Mouse (Mus musculus): ENCODE data around the gene Agbl4. TPM values are rescaled to one million over a fixed set of nuclear protein-coding genes. Genes with fewer than 3 reads are reported as not detected.

Gene Agbl4
- polyA plus RNA-seq, 1 experiment from 2014 or later = 0.74 TPM

DNA sequence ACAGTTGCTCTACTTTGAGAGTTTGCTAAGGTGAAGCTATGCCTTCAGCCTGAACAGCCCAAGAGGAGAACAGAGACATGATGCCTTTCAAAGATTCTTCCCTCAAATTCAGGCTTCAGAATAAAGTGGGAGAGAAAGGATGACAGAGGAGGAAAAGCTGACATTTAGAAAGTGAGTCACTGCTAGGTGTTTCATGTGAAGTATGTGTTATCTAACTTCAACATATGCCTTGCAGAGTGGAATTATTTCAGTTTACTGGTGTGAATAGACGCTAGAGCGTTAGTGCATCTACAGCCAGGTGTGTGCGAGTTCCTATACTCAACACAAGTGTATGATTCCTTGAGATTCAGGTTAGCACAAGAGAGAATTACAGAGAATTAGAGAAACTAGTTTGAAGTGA, 244.0 kb downstream of the Agbl4 start:
- H3K9ac ChIP-seq = no peak overlapping the region
- ATAC-seq (ENCODE audit: insufficient number of reproducible peaks, insufficient read depth, low FRiP score, low TSS enrichment, low read depth) = no peak
- WGBS = 89% methylated on average over 3 of the region's 3 CpGs
- H3K36me3 ChIP-seq = no peaks in the 10 kb centered on the region
- H3K4me2 ChIP-seq = no peak overlapping the region
- H3K4me3 ChIP-seq = no peak overlapping the region
- no peaks in the 10 kb centered on the region for H3K4me1 ChIP-seq
- H3K27ac ChIP-seq = no peak overlapping the region
- H3K9me3 ChIP-seq = no peaks in the 10 kb centered on the region
- no peaks in the 10 kb centered on the region for H3K27me3 ChIP-seq

DNA sequence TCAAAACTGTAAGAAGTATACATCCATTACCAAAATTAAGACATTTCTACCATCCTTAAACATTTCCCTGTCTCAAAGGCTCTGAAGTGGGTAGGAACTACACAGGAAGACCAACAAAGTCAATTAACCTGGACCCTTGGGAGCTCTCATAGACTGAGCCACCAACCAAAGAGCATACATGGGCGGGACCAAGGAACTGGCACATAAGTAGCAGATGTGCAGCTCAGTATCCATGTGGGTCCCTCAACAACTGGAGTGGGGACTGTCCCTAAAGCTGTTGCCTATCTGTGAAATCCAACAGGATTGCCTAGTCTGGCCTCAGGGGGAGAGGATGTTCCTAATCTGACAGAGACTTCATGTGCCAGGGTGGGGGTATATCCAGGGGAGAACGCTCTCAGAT, 265.5 kb downstream of the Agbl4 start:
- Histone ChIP-seq H3K9ac (no peak overlapping the region), H3K4me3 (no peak overlapping the region), H3K27ac (no peak overlapping the region), H3K4me1 (no peaks in the 10 kb centered on the region), H3K36me3 (no peaks in the 10 kb centered on the region), H3K4me2 (no peak overlapping the region), H3K9me3 (no peaks in the 10 kb centered on the region), H3K27me3 (no peaks in the 10 kb centered on the region)
- no peak for ATAC-seq (ENCODE audit: insufficient number of reproducible peaks, insufficient read depth, low FRiP score, low TSS enrichment, low read depth)
- 65% methylated on average over 2 of the region's 2 CpGs for WGBS

DNA sequence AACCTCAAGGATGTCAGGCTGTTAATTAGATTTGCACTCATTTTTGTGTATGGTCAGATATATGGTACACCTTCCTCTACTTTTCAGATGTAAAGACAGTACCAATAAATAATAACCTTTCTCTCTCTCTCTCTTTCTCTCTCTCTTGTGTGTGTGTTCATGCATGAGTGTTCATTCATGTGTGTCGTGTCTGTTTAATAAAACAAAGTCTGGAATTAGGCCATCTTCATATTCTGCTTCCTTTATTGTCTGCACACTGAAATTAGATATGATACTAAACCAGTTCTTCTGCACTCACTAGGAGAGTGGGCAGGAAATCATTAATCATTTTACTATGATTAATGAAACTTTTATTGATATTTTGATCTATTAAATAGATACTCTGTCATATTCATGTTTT, 276.7 kb downstream of the Agbl4 start:
- no peak overlapping the region for H3K9ac ChIP-seq
- no peak for ATAC-seq (ENCODE audit: insufficient number of reproducible peaks, insufficient read depth, low FRiP score, low TSS enrichment, low read depth)
- no peaks in the 10 kb centered on the region for H3K4me1 ChIP-seq
- WGBS = 78% methylated on average over 1 of the region's 1 CpGs
- no peak overlapping the region for H3K4me2 ChIP-seq
- no peak overlapping the region for H3K4me3 ChIP-seq
- no peaks in the 10 kb centered on the region for H3K9me3 ChIP-seq
- H3K27me3 ChIP-seq = no peaks in the 10 kb centered on the region
- H3K27ac ChIP-seq = no peak overlapping the region
- H3K36me3 ChIP-seq = no peaks in the 10 kb centered on the region

DNA sequence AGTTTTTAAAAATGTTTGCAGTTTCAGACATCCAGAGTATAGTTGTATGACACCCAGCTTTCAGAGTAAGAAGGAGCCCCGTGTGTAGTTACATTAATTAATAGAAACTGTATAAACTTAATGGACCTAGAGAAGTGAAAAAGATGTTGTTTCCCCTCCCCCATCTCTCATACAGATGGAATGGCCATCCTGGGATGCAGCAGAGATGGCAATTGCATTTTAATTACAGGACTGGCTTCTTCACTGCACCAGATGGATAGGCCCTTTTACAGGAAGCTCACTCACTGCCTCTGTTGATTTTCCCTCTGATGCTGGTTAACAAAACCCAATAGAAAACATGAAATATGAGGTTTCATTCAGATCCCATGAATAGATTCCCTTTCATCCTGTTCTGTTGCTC, 337.7 kb downstream of the Agbl4 start:
- WGBS = 84% methylated on average over 1 of the region's 1 CpGs
- Histone ChIP-seq H3K4me1 (no peaks in the 10 kb centered on the region), H3K36me3 (no peaks in the 10 kb centered on the region), H3K27me3 (no peaks in the 10 kb centered on the region), H3K9me3 (no peaks in the 10 kb centered on the region), H3K4me3 (no peak overlapping the region), H3K9ac (no peak overlapping the region), H3K4me2 (no peak overlapping the region), H3K27ac (no peak overlapping the region)
- no peak for ATAC-seq (ENCODE audit: insufficient number of reproducible peaks, insufficient read depth, low FRiP score, low TSS enrichment, low read depth)

DNA sequence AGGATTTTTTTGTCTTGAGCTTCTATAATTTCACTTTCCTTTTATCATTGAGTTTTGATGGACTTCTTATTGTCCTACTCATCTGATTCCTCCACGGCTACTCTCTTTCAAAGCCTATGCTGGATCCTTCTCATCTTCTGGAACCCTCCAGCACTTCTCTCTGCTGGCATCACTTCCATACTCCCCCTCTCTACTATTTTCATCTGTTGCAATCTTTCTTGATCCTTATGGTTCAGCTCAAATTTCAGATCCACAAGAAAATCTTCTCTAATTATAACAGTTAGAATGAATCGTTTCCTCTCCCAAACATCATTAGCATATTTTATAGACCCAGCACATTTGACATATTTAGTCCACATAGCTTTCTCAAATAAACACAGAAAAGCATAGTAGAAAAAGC, 360.5 kb downstream of the Agbl4 start:
- ATAC-seq (ENCODE audit: insufficient number of reproducible peaks, insufficient read depth, low FRiP score, low TSS enrichment, low read depth) = no peak
- WGBS = 62% methylated on average over 2 of the region's 2 CpGs
- Histone ChIP-seq H3K27ac (no peak overlapping the region), H3K27me3 (no peaks in the 10 kb centered on the region), H3K4me2 (no peak overlapping the region), H3K9me3 (no peaks in the 10 kb centered on the region), H3K36me3 (no peaks in the 10 kb centered on the region), H3K4me3 (no peak overlapping the region), H3K9ac (no peak overlapping the region), H3K4me1 (no peaks in the 10 kb centered on the region)

DNA sequence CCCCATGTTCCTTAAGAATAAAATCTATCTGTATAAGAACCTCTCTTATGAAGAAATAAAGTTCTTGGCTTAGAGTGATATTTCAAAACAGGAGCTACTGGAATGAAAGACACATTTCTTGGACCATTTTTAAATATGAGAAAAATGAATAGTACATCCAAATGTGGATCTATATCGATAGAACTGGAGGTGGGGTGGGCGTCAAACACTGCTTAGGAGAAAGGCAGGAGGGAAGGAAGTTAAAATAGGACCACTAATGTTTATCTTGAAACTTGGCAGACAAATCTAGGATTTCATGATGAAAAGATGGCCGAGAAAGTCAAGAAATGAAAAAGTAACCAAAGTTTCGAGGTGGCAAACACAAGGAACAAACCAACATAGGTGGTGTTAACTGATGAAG, 391.1 kb downstream of the Agbl4 start:
- no peak overlapping the region for H3K27ac ChIP-seq
- H3K4me2 ChIP-seq = no peak overlapping the region
- no peaks in the 10 kb centered on the region for H3K4me1 ChIP-seq
- no peaks in the 10 kb centered on the region for H3K27me3 ChIP-seq
- H3K9me3 ChIP-seq = no peaks in the 10 kb centered on the region
- H3K9ac ChIP-seq = no peak overlapping the region
- no peak for ATAC-seq (ENCODE audit: insufficient number of reproducible peaks, insufficient read depth, low FRiP score, low TSS enrichment, low read depth)
- no peak overlapping the region for H3K4me3 ChIP-seq
- WGBS = 78% methylated on average over 4 of the region's 4 CpGs
- H3K36me3 ChIP-seq = no peaks in the 10 kb centered on the region

DNA sequence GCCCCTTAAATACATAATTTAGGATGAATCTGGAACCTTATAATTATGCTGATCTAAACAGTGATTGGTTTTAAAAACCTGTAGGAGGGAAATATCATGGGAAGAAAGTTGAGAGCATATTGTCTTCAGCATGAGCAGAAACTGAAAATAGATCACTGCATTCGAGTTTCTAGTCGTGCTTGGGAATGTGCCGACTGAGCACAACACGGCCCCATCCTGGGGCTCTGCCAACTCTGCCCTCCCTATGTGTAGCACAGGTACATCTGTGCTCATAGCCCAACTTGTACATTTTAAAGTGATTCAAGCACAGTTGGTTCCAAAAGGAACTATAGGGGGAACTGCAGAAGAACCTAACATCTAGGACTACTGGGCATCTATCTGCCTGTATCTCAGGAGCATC, 402.4 kb downstream of the Agbl4 start:
- no peak for ATAC-seq (ENCODE audit: insufficient number of reproducible peaks, insufficient read depth, low FRiP score, low TSS enrichment, low read depth)
- H3K36me3 ChIP-seq = no peaks in the 10 kb centered on the region
- H3K9ac ChIP-seq = no peak overlapping the region
- no peaks in the 10 kb centered on the region for H3K9me3 ChIP-seq
- no peak overlapping the region for H3K4me3 ChIP-seq
- H3K27ac ChIP-seq = no peak overlapping the region
- no peaks in the 10 kb centered on the region for H3K4me1 ChIP-seq
- WGBS = 72% methylated on average over 4 of the region's 4 CpGs
- H3K4me2 ChIP-seq = no peak overlapping the region
- no peaks in the 10 kb centered on the region for H3K27me3 ChIP-seq

DNA sequence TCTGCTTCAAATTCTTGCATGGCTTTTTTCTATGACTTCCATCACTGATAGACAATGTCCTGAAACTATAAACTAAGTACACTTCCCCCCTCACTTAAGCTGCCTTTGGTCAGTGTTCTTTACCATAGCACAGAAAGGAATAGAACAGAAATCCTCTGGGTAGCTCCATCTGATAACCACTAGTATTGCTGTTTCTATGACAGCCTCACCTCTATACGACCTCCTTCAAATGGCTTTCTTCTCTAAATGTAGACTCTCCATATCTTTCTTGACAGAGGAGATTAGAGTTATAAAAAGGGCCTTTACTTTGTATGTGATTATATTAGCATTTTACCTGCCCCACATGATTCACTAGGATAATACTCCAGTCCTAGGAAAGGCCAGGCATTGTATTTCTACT, 413.5 kb downstream of the Agbl4 start:
- 55% methylated on average over 1 of the region's 1 CpGs for WGBS
- no peak for ATAC-seq (ENCODE audit: insufficient number of reproducible peaks, insufficient read depth, low FRiP score, low TSS enrichment, low read depth)
- Histone ChIP-seq H3K4me3 (no peak overlapping the region), H3K27ac (no peak overlapping the region), H3K9me3 (no peaks in the 10 kb centered on the region), H3K4me1 (no peaks in the 10 kb centered on the region), H3K4me2 (no peak overlapping the region), H3K9ac (no peak overlapping the region), H3K27me3 (no peaks in the 10 kb centered on the region), H3K36me3 (no peaks in the 10 kb centered on the region)

DNA sequence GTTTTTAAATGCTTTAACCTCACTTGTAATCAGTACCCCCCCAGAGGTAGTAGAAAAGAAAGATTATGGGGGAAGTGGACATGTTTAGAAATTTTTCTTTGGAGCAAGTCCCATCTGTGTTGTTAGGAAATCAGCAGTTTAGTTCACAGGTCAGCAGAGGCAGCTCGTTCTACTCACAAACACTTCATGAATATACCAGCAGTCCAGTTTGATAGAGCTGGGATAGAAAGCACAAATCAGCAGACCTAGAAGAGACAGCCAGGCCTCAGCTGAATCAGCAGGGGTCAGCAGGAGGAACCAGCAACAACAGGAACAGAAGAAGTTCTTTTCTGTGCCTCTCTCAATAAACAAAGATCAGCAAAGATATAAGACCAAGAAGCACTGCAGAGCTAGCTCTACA, 435.3 kb downstream of the Agbl4 start:
- no peak for ATAC-seq (ENCODE audit: insufficient number of reproducible peaks, insufficient read depth, low FRiP score, low TSS enrichment, low read depth)
- Histone ChIP-seq H3K4me1 (no peaks in the 10 kb centered on the region), H3K27ac (no peak overlapping the region), H3K9ac (no peak overlapping the region), H3K36me3 (no peaks in the 10 kb centered on the region), H3K4me3 (no peak overlapping the region), H3K4me2 (no peak overlapping the region), H3K27me3 (no peaks in the 10 kb centered on the region), H3K9me3 (no peaks in the 10 kb centered on the region)
- WGBS = 76% methylated on average over 1 of the region's 1 CpGs

DNA sequence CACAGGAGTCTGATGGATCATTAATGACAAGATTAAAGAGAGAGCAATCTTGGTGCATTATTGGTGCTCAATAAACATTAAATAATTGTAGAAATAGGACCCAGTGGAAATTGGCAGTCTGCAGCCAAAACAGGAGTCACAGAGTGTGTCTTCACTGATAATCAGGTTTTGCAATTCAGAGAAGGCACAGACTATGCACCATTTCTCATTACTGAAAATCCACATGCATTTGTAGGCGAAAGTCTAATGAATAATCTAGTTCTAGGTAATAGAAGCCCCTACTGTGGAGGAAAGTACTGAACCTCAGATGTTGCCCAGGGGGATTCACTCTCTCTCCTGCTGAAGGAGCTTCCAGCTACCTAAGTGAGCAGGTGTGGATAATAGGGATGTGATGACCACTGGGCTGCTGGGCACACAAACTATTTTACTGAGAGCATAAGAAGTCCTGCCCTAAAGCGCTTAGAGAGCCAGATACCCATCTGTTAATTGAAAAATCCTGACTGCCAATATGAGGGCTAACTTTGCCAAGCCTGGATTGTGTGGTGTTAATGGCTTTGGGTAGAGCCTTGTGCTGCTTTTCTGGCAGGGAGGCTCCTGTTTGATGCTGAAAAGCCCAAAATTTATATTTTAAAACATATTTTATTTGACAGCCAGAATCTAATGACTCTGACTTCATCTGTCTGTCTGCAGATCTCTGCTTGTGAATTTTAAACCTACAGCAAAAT, 482.4 kb downstream of the Agbl4 start:
- Histone ChIP-seq H3K4me2 (no peak overlapping the region), H3K9ac (no peak overlapping the region), H3K4me3 (no peak overlapping the region), H3K36me3 (no peaks in the 10 kb centered on the region), H3K27me3 (no peaks in the 10 kb centered on the region), H3K9me3 (no peaks in the 10 kb centered on the region), H3K4me1 (no peaks in the 10 kb centered on the region), H3K27ac (no peak overlapping the region)
- 68% methylated on average over 2 of the region's 2 CpGs for WGBS
- no peak for ATAC-seq (ENCODE audit: insufficient number of reproducible peaks, insufficient read depth, low FRiP score, low TSS enrichment, low read depth)

DNA sequence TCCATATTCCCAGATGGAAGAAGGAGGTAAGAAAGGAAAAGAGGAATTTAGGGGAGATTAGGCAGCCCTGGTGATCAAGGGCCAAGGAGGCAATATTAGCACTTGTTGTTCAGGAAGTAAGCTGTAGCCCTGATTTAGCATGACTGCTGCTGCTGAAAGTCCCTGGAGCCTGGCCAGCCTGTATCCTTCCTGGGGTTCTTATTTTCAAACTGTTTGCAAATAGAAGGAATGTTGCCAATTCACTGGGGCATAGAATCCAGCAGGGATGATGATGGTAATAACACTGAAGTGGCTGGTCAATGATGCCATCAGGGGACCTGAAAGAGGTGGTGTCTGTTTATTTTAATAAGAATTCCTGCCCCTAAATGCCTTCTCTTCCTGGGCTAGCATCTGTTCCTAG, 518.6 kb downstream of the Agbl4 start:
- Histone ChIP-seq H3K9me3 (no peaks in the 10 kb centered on the region), H3K36me3 (no peaks in the 10 kb centered on the region), H3K27ac (no peak overlapping the region), H3K4me3 (no peak overlapping the region), H3K4me2 (no peak overlapping the region), H3K9ac (no peak overlapping the region), H3K27me3 (no peaks in the 10 kb centered on the region), H3K4me1 (no peaks in the 10 kb centered on the region)
- no peak for ATAC-seq (ENCODE audit: insufficient number of reproducible peaks, insufficient read depth, low FRiP score, low TSS enrichment, low read depth)

DNA sequence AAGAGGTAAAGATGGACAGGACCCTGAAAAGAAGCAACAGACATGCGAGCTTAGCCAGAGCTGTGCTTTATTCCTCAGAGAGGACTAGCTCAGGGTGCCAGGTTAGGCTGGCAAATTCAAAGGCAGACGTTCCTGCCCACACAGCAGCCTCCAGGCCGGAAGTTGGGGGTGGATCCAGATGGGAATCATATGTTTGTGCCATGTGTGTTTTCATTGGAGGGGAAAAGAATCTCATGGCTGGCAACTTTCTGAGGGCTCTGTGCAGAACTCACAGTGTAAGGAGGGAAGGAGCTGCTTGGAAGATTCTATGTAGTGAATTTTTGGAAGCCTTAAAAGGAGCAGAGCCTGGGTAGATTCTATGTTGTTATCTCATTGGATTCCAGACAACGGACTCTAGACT, 519.1 kb downstream of the Agbl4 start:
- no peak for ATAC-seq (ENCODE audit: insufficient number of reproducible peaks, insufficient read depth, low FRiP score, low TSS enrichment, low read depth)
- Histone ChIP-seq H3K4me3 (no peak overlapping the region), H3K27me3 (no peaks in the 10 kb centered on the region), H3K9me3 (no peaks in the 10 kb centered on the region), H3K9ac (no peak overlapping the region), H3K4me2 (no peak overlapping the region), H3K27ac (no peak overlapping the region), H3K4me1 (no peaks in the 10 kb centered on the region), H3K36me3 (no peaks in the 10 kb centered on the region)
- 40% methylated on average over 4 of the region's 4 CpGs for WGBS

DNA sequence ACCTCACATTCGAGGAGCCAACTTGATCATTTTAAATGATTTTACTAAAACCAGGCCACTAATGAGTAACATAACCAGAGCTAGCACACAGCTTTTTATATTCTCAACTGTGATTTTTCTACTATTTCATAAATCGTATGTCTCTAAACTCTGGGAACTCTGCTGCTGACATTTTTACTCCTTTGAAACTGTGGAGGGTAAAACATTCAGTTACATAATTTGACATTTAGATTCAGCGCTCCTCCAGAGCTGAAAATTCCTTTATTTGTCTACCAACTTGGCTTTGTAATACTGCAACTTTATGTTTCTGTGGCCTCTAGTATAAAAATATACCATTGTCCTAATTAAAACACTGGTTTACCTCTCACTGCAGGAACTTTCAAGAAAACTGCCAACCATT, 523.6 kb downstream of the Agbl4 start:
- Histone ChIP-seq H3K27ac (no peak overlapping the region), H3K36me3 (no peaks in the 10 kb centered on the region), H3K9me3 (no peaks in the 10 kb centered on the region), H3K27me3 (no peaks in the 10 kb centered on the region), H3K4me2 (no peak overlapping the region), H3K9ac (no peak overlapping the region), H3K4me3 (no peak overlapping the region), H3K4me1 (no peaks in the 10 kb centered on the region)
- ATAC-seq (ENCODE audit: insufficient number of reproducible peaks, insufficient read depth, low FRiP score, low TSS enrichment, low read depth) = no peak
- 71% methylated on average over 3 of the region's 3 CpGs for whole genome bisulfite sequencing
